Mouse (Mus musculus) heart, postnatal 0 days (tissue): ENCODE results near the gene Stx8.

Experiments
- CTCF ChIP-seq: IDR thresholded peaks from 2 replicates; pipeline ENCODE4 v1.5.1; 2016; ENCODE audit warnings: antibody characterized with exemption, control low read depth, low read depth
- EP300 ChIP-seq: IDR thresholded peaks from 2 replicates; pipeline ENCODE4 v1.6.1; 2016; ENCODE audit warnings: antibody characterized with exemption, low read depth

DNA sequence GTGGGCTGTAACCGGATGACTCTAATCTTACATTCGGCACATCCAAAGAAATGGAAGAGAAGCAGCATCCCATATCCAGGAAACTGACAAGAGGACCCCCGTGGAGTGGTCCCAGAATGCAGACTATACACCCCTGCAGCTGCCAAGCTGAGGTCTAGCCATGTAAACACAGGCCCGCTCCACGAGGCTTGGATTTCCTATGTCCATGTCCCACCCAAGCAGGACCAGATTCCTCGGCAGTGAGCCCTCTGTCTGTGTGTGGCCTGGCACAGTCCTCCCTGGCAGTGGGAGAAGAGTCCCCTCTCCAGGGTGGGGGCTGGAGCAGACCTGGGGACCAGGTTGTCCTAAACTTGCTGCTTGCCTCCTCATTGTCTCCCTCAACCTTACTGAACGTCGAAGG lies 221.2 kb downstream of the Stx8 start:
- no peak for TF ChIP-seq CTCF
- no peak for TF ChIP-seq EP300
